Mouse (Mus musculus): ENCODE measurements at regions not wholly inside any gene's neighbourhood (a gene's known extent, or its start where the extent isn't known, plus 50 kb on each side); places are given as distances from the start of the nearest gene placed in this dataset.

DNA sequence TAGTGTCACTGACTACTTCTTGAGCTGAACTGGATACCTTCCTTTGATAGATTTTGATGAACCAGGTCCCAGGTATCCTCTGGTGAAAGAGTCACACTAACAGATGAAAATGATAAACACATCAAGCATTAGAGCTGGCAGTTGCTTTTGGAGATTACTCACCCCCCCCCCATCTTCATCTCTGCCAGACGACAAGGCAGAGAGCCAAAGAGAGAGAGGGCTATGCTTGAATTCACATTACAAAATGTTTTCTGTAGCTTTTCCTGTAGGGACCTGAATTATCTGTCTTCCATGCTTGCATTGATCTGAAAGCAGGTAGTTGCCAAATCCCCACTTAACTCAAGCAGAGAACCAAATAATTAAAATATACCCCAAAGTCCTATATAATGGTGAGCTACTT is 525.3 kb downstream of the Gsdmc2 start:
- TF ChIP-seq CTCF (IDR thresholded peaks at IDR 0.05; ENCODE audit: borderline replicate concordance, control insufficient read depth, extremely low read depth, insufficient read depth, low read length, poor library complexity) = no peak
- no peak for TF ChIP-seq POLR2A (IDR thresholded peaks at IDR 0.05; ENCODE audit: control insufficient read depth, extremely low read depth, insufficient read depth, low read length, poor library complexity)
